Mouse (Mus musculus) limb, embryonic 12.5 days (tissue): Measurements from ENCODE around the gene Pcnp. TPM values are rescaled to one million over a fixed set of nuclear protein-coding genes. Genes with fewer than 3 reads are reported as not detected.

Source experiments
- ATAC-seq: fragments of 200-750 bp; cut with Nextera tagmentation; 2 replicates; pipeline ENCODE4 v1.8.0; 2017; ENCODE audit warnings: low read depth, moderate TSS enrichment; ENCODE audit not compliant: insufficient number of reproducible peaks, insufficient read depth, low FRiP score, low TSS enrichment
- H3K27ac ChIP-seq: fragments of 300-500 bp; sonication (generic); 2 replicates; pipeline ENCODE4 v1.5.1; 2016; ENCODE audit warnings: mild to moderate bottlenecking, moderate library complexity
- H3K27me3 ChIP-seq: fragments of 300-500 bp; sonication (generic); 2 replicates; pipeline ENCODE4 v1.6.1; 2016; ENCODE audit warnings: mild to moderate bottlenecking, moderate library complexity
- H3K36me3 ChIP-seq: fragments of 300-500 bp; sonication (generic); 2 replicates; pipeline ENCODE4 v1.6.1; 2016; ENCODE audit warnings: mild to moderate bottlenecking, moderate library complexity
- H3K4me1 ChIP-seq: fragments of 300-500 bp; sonication (generic); replicated peaks from 2 replicates; pipeline ENCODE4 v1.6.1; 2016
- H3K4me2 ChIP-seq: fragments of 300-500 bp; sonication (generic); 2 replicates; pipeline ENCODE4 v1.6.1; 2016; ENCODE audit warnings: mild to moderate bottlenecking, moderate library complexity
- H3K4me3 ChIP-seq: fragments of 300-500 bp; sonication (generic); replicated peaks from 2 replicates; pipeline ENCODE4 v1.5.1; 2016; ENCODE audit warnings: mild to moderate bottlenecking
- H3K9ac ChIP-seq: fragments of 300-500 bp; sonication (generic); replicated peaks from 2 replicates; pipeline ENCODE4 v1.6.1; 2016; ENCODE audit warnings: mild to moderate bottlenecking, moderate library complexity
- H3K9me3 ChIP-seq: fragments of 300-500 bp; sonication (generic); 2 replicates; pipeline ENCODE4 v1.6.1; 2016; ENCODE audit warnings: mild to moderate bottlenecking, moderate library complexity
- WGBS: fragments of 180-500 bp; shearing (Covaris S2); methylation state at CpG from one replicate; pipeline ENCODE4 v1.1.7; 2016; 5-methylcytosine and 5-hydroxymethylcytosine counted together
- polyA plus RNA-seq: library from polyadenylated mRNA; unstranded; fragments of >200 nt; fragmentation: Nextera tagmentation; extraction: Ambion mirVana; gene quantifications from 2 replicates; pipeline ENCODE4 v1.2.1, GENCODE M21; 2016

Gene Pcnp
- polyA plus RNA-seq, 1 experiment from 2014 or later, result 297 TPM

- Histone ChIP-seq H3K9ac (peak overlapping the region; percentile 89), H3K27me3 (no peaks in the 10 kb centered on the region), H3K4me3 (peak overlapping the region; percentile 98), H3K4me2 (peak overlapping the region; percentile 71), H3K9me3 (no peaks in the 10 kb centered on the region), H3K4me1 (peaks cover 22% of the 10 kb centered on the region), H3K27ac (peak overlapping the region; percentile 91), H3K36me3 (peaks cover 31% of the 10 kb centered on the region)
- WGBS, result 5% methylated on average over 14 of the region's 14 CpGs
- ATAC-seq, result 0 out of 2 replicates have a peak, but pooled peaks have one; percentile 4
These were observed 54.6 kb downstream of the Pcnp start for GRCm38 (mm10) chr16:55974903-55975285.

- H3K4me2 ChIP-seq, result peak overlapping the region; percentile 71
- peak overlapping the region; percentile 98 for H3K4me3 ChIP-seq
- WGBS, result under 1% methylated on average over 48 of the region's 55 CpGs
- no peaks in the 10 kb centered on the region for H3K27me3 ChIP-seq
- H3K36me3 ChIP-seq, result peaks cover 36% of the 10 kb centered on the region
- ATAC-seq, result peak; percentile 86
- no peaks in the 10 kb centered on the region for H3K9me3 ChIP-seq
- H3K4me1 ChIP-seq, result peaks cover 23% of the 10 kb centered on the region
- peak overlapping the region; percentile 89 for H3K9ac ChIP-seq
- H3K27ac ChIP-seq, result peak overlapping the region; percentile 91
These were observed 55.2 kb downstream of the Pcnp start for GRCm38 (mm10) chr16:55974256-55974902.

GRCm38 (mm10) chr16:55973431-55974255 lies 55.9 kb downstream of the Pcnp start, which contains the start of gene Zbtb11:
Gene Zbtb11 (plus strand): TSS chr16:55973883.
- peak; percentile 98 for ATAC-seq
- peaks cover 43% of the 10 kb centered on the region for H3K36me3 ChIP-seq
- H3K27ac ChIP-seq, result peak within 1 kb of the TSS; percentile 91
- H3K4me3 ChIP-seq, result peak within 1 kb of the TSS; percentile 98
- peaks cover 23% of the 10 kb centered on the region for H3K4me1 ChIP-seq
- H3K4me2 ChIP-seq, result peak within 1 kb of the TSS; percentile 71
- peak within 1 kb of the TSS; percentile 89 for H3K9ac ChIP-seq
- H3K9me3 ChIP-seq, result no peaks in the 10 kb centered on the region
- WGBS, result under 1% methylated on average over 75 of the region's 86 CpGs
- H3K27me3 ChIP-seq, result no peaks in the 10 kb centered on the region

DNA sequence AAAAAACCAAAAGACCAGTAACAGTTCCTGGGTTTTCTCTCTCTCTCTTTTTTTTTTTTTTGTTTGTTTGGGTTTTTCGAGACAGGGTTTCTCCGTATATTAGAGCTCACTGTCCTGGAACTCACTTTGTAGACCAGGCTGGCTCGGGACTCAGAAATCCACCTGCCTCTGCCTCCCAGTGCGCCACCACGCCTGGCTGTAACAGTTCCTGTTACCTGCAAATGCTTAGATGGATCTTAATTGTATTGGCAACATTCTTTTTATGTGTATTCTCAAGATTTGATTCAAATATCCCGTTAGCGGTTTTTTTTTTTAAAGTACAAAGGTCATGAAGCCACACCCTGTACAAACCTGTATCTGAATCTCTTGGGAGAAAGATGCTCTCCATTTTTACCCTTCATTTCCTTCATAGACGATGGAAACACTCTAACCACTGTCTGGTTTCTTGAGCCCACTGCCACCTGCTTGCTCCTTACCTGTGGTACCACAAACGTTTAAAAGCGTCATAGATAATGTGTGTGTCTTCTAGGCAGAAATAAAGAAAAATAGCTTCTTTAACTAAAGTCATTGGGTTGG lies 56.8 kb downstream of the Pcnp start:
- no peaks in the 10 kb centered on the region for H3K9me3 ChIP-seq
- peak overlapping the region; percentile 75; the same call in 1 of the 2 replicates for H3K27ac ChIP-seq
- no peak overlapping the region for H3K9ac ChIP-seq
- 55% methylated on average over 10 of the region's 10 CpGs for WGBS
- H3K4me1 ChIP-seq, result peaks cover 23% of the 10 kb centered on the region
- H3K36me3 ChIP-seq, result peaks cover 41% of the 10 kb centered on the region
- H3K27me3 ChIP-seq, result no peaks in the 10 kb centered on the region
- no peak for ATAC-seq
- H3K4me3 ChIP-seq, result peak overlapping the region; percentile 98
- peak overlapping the region; percentile 71 for H3K4me2 ChIP-seq

- Histone ChIP-seq H3K9ac (no peak overlapping the region), H3K27ac (no peak overlapping the region), H3K4me2 (no peak overlapping the region), H3K36me3 (peaks cover 44% of the 10 kb centered on the region), H3K4me1 (peaks cover 27% of the 10 kb centered on the region), H3K9me3 (no peaks in the 10 kb centered on the region), H3K27me3 (no peaks in the 10 kb centered on the region), H3K4me3 (no peak overlapping the region)
- WGBS, result 84% methylated on average over 6 of the region's 6 CpGs
- no peak for ATAC-seq
These were observed 57.6 kb downstream of the Pcnp start for GRCm38 (mm10) chr16:55971735-55972615.

DNA sequence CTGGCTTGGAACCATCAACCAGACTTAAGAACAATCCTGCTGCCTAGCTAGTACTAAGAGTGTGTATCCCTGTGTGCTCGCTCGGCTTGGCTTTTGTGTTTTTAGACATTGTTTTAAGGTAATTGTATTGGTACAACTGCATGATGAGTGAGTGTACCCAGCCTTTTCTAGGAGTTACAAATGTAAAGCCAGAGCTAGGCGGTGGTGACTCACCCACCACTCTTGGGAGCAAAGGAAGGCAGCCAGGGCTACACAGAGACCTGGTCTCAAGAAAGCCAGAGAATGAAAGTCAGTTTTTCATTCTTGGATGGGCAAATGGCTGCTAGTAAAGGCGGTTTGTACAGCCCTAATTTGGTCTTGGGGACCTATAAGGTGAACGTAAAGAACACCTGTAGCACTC lies 59.1 kb downstream of the Pcnp start:
- Histone ChIP-seq H3K27me3 (no peaks in the 10 kb centered on the region), H3K4me1 (peaks cover 25% of the 10 kb centered on the region), H3K36me3 (peaks cover 45% of the 10 kb centered on the region), H3K9ac (no peak overlapping the region), H3K4me2 (no peak overlapping the region), H3K27ac (no peak overlapping the region), H3K9me3 (no peaks in the 10 kb centered on the region), H3K4me3 (no peak overlapping the region)
- 93% methylated on average over 5 of the region's 5 CpGs for WGBS
- no peak for ATAC-seq

GRCm38 (mm10) chr16:55969147-55969546 lies 60.4 kb downstream of the Pcnp start:
- no peak overlapping the region for H3K4me3 ChIP-seq
- no peak overlapping the region for H3K9ac ChIP-seq
- 73% methylated on average over 3 of the region's 3 CpGs for WGBS
- peaks cover 20% of the 10 kb centered on the region for H3K4me1 ChIP-seq
- no peak for ATAC-seq
- no peak overlapping the region for H3K27ac ChIP-seq
- no peaks in the 10 kb centered on the region for H3K27me3 ChIP-seq
- H3K9me3 ChIP-seq, result no peaks in the 10 kb centered on the region
- H3K4me2 ChIP-seq, result no peak overlapping the region
- peaks cover 45% of the 10 kb centered on the region for H3K36me3 ChIP-seq

GRCm38 (mm10) chr16:55967221-55967620 lies 62.3 kb downstream of the Pcnp start:
- H3K4me1 ChIP-seq, result peaks cover 14% of the 10 kb centered on the region
- peak overlapping the region; percentile 75 for H3K4me3 ChIP-seq
- ATAC-seq, result no peak
- peaks cover 44% of the 10 kb centered on the region for H3K36me3 ChIP-seq
- WGBS, result 12% methylated on average over 1 of the region's 1 CpGs
- H3K4me2 ChIP-seq, result peak overlapping the region; percentile 89
- no peaks in the 10 kb centered on the region for H3K27me3 ChIP-seq
- no peak overlapping the region for H3K27ac ChIP-seq
- H3K9ac ChIP-seq, result peak overlapping the region; percentile 89
- H3K9me3 ChIP-seq, result no peaks in the 10 kb centered on the region

- Histone ChIP-seq H3K27ac (peak within 1 kb of the TSS; percentile 91), H3K27me3 (no peaks in the 10 kb centered on the region), H3K4me2 (peak within 1 kb of the TSS; percentile 89), H3K9me3 (no peaks in the 10 kb centered on the region), H3K36me3 (peaks cover 35% of the 10 kb centered on the region), H3K4me1 (peaks cover 11% of the 10 kb centered on the region), H3K4me3 (peak within 1 kb of the TSS; percentile 75), H3K9ac (peak within 1 kb of the TSS; percentile 89)
- under 1% methylated on average over 42 of the region's 42 CpGs for WGBS
- peak; percentile 92 for ATAC-seq
These were observed 63.2 kb downstream of the Pcnp start, which contains the start of gene Rpl24 for GRCm38 (mm10) chr16:55966212-55966871. Gene Rpl24 (plus strand): TSS chr16:55966275.
